Mouse (Mus musculus): ENCODE results near the gene 1600002K03Rik.

Gene 1600002K03Rik

GRCm38 (mm10) chr10:80172527-80173292 is at the start of gene 1600002K03Rik:
Gene 1600002K03Rik (plus strand): TSS chr10:80172944.
- peak; percentile 92 to 95 for DNase-seq (ENCODE audit: low spot score in 2 of 2)

GRCm38 (mm10) chr10:80123932-80124562 is 48.7 kb upstream of the 1600002K03Rik start:
- peak in 1 of 2 experiments; percentile 25 for DNase-seq (ENCODE audit: low spot score in 2 of 2)

GRCm38 (mm10) chr10:80127920-80128319 is 44.8 kb upstream of the 1600002K03Rik start:
- DNase-seq (ENCODE audit: low spot score in 2 of 2) = no peak

- peak; percentile 52 to 63 for DNase-seq (ENCODE audit: low spot score in 2 of 2)
Observed at GRCm38 (mm10) chr10:80129846-80130245, 42.9 kb upstream of the 1600002K03Rik start.

GRCm38 (mm10) chr10:80130403-80131031 is 42.2 kb upstream of the 1600002K03Rik start:
- DNase-seq (ENCODE audit: low spot score in 2 of 2) = peak in 1 of 2 experiments; percentile 35

- peak; percentile 83 to 88 for DNase-seq (ENCODE audit: low spot score in 2 of 2)
Observed at GRCm38 (mm10) chr10:80131316-80131951, 41.3 kb upstream of the 1600002K03Rik start.

- peak; percentile 45 to 60 for DNase-seq (ENCODE audit: low spot score in 2 of 2)
Observed at GRCm38 (mm10) chr10:80131952-80132350, 40.8 kb upstream of the 1600002K03Rik start.

- peak; percentile 69 to 71 for DNase-seq (ENCODE audit: low spot score in 2 of 2)
Observed at GRCm38 (mm10) chr10:80133226-80133849, 39.4 kb upstream of the 1600002K03Rik start.

GRCm38 (mm10) chr10:80134421-80134820 is 38.3 kb upstream of the 1600002K03Rik start:
- DNase-seq (ENCODE audit: low spot score in 2 of 2) = peak; percentile 40 to 52

GRCm38 (mm10) chr10:80135161-80135560 is 37.6 kb upstream of the 1600002K03Rik start:
- DNase-seq (ENCODE audit: low spot score in 2 of 2) = peak in 1 of 2 experiments; percentile 55

GRCm38 (mm10) chr10:80135641-80136040 is 37.1 kb upstream of the 1600002K03Rik start:
- DNase-seq (ENCODE audit: low spot score in 2 of 2) = no peak

- peak; percentile 40 to 46 for DNase-seq (ENCODE audit: low spot score in 2 of 2)
Observed at GRCm38 (mm10) chr10:80136179-80136951, 36.4 kb upstream of the 1600002K03Rik start.

GRCm38 (mm10) chr10:80136952-80137625 is 35.7 kb upstream of the 1600002K03Rik start:
- DNase-seq (ENCODE audit: low spot score in 2 of 2) = peak; percentile 73 to 76

- DNase-seq (ENCODE audit: low spot score in 2 of 2) = peak; percentile 67 to 84
Observed at GRCm38 (mm10) chr10:80137626-80138552, 34.9 kb upstream of the 1600002K03Rik start.

- peak; percentile 83 to 86 for DNase-seq (ENCODE audit: low spot score in 2 of 2)
Observed at GRCm38 (mm10) chr10:80138553-80139438, 33.9 kb upstream of the 1600002K03Rik start, which contains the start of gene Atp5d. Gene Atp5d (plus strand): TSS chr10:80138632.

- DNase-seq (ENCODE audit: low spot score in 2 of 2) = no peak
Observed at GRCm38 (mm10) chr10:80139439-80139775, 33.3 kb upstream of the 1600002K03Rik start.

- no peak for DNase-seq (ENCODE audit: low spot score in 2 of 2)
Observed at GRCm38 (mm10) chr10:80139975-80140665, 32.6 kb upstream of the 1600002K03Rik start.
